Mouse (Mus musculus): ENCODE results near the gene Amhr2. TPM values are rescaled to one million over a fixed set of nuclear protein-coding genes. Genes with fewer than 3 reads are reported as not detected.

Gene Amhr2
- 1.1 TPM for polyA plus RNA-seq (2014; fragmentation: Illumina TruSeq; extraction: RNeasy Lipid Tissue Mini Kit (QIAGEN cat#74804))

DNA sequence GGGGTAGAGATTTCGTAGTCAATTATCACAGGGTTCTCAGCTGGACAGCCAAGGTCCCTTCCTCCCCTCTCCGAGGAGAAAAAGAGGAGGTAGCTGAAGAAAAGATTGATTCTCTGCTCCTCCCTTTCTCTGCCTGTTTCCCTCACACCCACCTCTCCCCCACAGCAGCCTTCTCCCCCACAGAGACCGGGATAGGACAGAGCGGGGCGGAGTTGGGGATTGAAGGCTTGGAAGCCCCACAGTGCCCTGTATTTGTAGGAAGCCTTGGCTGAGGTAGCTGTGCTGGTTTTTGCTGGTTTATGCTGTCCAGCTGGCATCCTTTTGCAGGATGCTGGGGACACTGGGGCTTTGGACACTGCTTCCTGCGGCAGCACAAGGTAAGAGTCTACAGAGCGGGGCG lies at the start of gene Amhr2:
Amhr2 (plus strand) TSS at position 222 of the 400 bp plus-strand sequence.

DNA sequence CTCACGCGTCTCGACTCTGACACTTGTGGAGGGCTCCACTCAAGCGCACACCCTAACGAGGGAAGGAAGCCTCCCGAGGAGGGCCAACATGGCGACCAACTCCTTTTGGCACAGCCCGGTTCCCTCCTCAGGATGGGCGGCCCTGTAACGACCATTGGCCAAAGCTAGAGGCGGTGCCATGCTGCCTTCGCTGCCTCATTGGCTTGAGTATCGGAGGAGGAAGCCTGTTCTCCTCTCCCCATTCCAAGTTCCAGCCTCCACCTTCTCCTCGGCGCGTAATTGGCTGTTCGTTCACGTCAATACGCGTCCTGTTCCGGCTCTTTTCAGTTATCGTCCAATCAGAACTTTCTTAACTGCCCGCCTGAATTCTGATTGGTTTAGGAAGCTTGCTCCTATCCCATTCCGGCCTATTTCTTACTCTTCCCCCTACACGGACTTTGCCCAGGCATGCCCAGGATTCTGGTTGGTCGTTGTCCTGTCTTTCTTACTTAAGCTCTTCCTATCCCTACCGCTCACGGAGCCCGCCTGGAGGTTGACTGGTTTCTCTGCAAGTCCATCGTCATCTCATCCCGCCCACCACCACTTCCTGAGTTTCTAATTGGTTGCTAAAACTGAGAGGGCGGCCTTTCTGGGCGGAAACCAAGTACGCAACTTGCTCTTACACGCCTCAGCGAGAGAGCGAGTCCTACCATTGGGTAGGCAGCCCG lies 39.5 kb upstream of the Amhr2 start, which contains the start of gene Sp1:
Sp1 (plus strand) TSS at position 655 of the 707 bp plus-strand sequence.

GRCm38 (mm10) chr15:102458904-102459317 lies 13.7 kb downstream of the Amhr2 start, which contains the start of gene Prr13:
Gene Prr13 (plus strand): TSS chr15:102459028.

GRCm38 (mm10) chr15:102470183-102470604 lies 25.0 kb downstream of the Amhr2 start, which contains the start of gene Pcbp2:
Gene Pcbp2 (plus strand): TSS chr15:102470539.

GRCm38 (mm10) chr15:102503447-102503846 lies 58.3 kb downstream of the Amhr2 start, which contains the start of gene Gm10337:
Gene Gm10337 (plus strand): TSS chr15:102503722.

Other genes with a start within 250 kb of the Amhr2 start
- gene Zfp740, start 242.1 kb upstream of the Amhr2 start, polyA plus RNA-seq (2014; fragmentation: Illumina TruSeq; extraction: RNeasy Lipid Tissue Mini Kit (QIAGEN cat#74804)), result 59.5 TPM
- gene Csad, start 240.6 kb upstream of the Amhr2 start, polyA plus RNA-seq (2014; fragmentation: Illumina TruSeq; extraction: RNeasy Lipid Tissue Mini Kit (QIAGEN cat#74804)), result 19.4 TPM
- not detected for gene Itgb7, start 213.4 kb upstream of the Amhr2 start, polyA plus RNA-seq (2014; fragmentation: Illumina TruSeq; extraction: RNeasy Lipid Tissue Mini Kit (QIAGEN cat#74804))
- gene Rarg, start 187.8 kb upstream of the Amhr2 start, polyA plus RNA-seq (2014; fragmentation: Illumina TruSeq; extraction: RNeasy Lipid Tissue Mini Kit (QIAGEN cat#74804)), result 11.1 TPM
- not detected for gene Gm9918, start 174.8 kb upstream of the Amhr2 start, polyA plus RNA-seq (2014; fragmentation: Illumina TruSeq; extraction: RNeasy Lipid Tissue Mini Kit (QIAGEN cat#74804))
- gene Mfsd5, start 165.9 kb upstream of the Amhr2 start, polyA plus RNA-seq (2014; fragmentation: Illumina TruSeq; extraction: RNeasy Lipid Tissue Mini Kit (QIAGEN cat#74804)), result 0.94 TPM
- gene Espl1, start 149.1 kb upstream of the Amhr2 start, polyA plus RNA-seq (2014; fragmentation: Illumina TruSeq; extraction: RNeasy Lipid Tissue Mini Kit (QIAGEN cat#74804)), result 0.57 TPM
- 58.6 TPM for gene Pfdn5, start 119.3 kb upstream of the Amhr2 start, polyA plus RNA-seq (2014; fragmentation: Illumina TruSeq; extraction: RNeasy Lipid Tissue Mini Kit (QIAGEN cat#74804))
- gene Myg1, start 113.7 kb upstream of the Amhr2 start, polyA plus RNA-seq (2014; fragmentation: Illumina TruSeq; extraction: RNeasy Lipid Tissue Mini Kit (QIAGEN cat#74804)), result 5.9 TPM
- gene Aaas, start 94.6 kb upstream of the Amhr2 start, polyA plus RNA-seq (2014; fragmentation: Illumina TruSeq; extraction: RNeasy Lipid Tissue Mini Kit (QIAGEN cat#74804)), result 10.5 TPM
- 0.46 TPM for gene Sp7, start 78.2 kb upstream of the Amhr2 start, polyA plus RNA-seq (2014; fragmentation: Illumina TruSeq; extraction: RNeasy Lipid Tissue Mini Kit (QIAGEN cat#74804))
- 167 TPM for gene Sp1, start 39.2 kb upstream of the Amhr2 start, polyA plus RNA-seq (2014; fragmentation: Illumina TruSeq; extraction: RNeasy Lipid Tissue Mini Kit (QIAGEN cat#74804))
- 37.5 TPM for gene Prr13, start 13.7 kb downstream of the Amhr2 start, polyA plus RNA-seq (2014; fragmentation: Illumina TruSeq; extraction: RNeasy Lipid Tissue Mini Kit (QIAGEN cat#74804))
- 1,145 TPM for gene Pcbp2, start 25.2 kb downstream of the Amhr2 start, polyA plus RNA-seq (2014; fragmentation: Illumina TruSeq; extraction: RNeasy Lipid Tissue Mini Kit (QIAGEN cat#74804))
- not detected for gene Gm10337, start 58.4 kb downstream of the Amhr2 start, polyA plus RNA-seq (2014; fragmentation: Illumina TruSeq; extraction: RNeasy Lipid Tissue Mini Kit (QIAGEN cat#74804))
- 5.3 TPM for gene Map3k12, start 71.7 kb downstream of the Amhr2 start, polyA plus RNA-seq (2014; fragmentation: Illumina TruSeq; extraction: RNeasy Lipid Tissue Mini Kit (QIAGEN cat#74804))
- 0.66 TPM for gene Tarbp2, start 72.8 kb downstream of the Amhr2 start, polyA plus RNA-seq (2014; fragmentation: Illumina TruSeq; extraction: RNeasy Lipid Tissue Mini Kit (QIAGEN cat#74804))
- gene Npff, start 79.6 kb downstream of the Amhr2 start, polyA plus RNA-seq (2014; fragmentation: Illumina TruSeq; extraction: RNeasy Lipid Tissue Mini Kit (QIAGEN cat#74804)), result not detected
- not detected for gene Gm28047, start 179.7 kb downstream of the Amhr2 start, polyA plus RNA-seq (2014; fragmentation: Illumina TruSeq; extraction: RNeasy Lipid Tissue Mini Kit (QIAGEN cat#74804))
- gene Atf7, start 180.1 kb downstream of the Amhr2 start, polyA plus RNA-seq (2014; fragmentation: Illumina TruSeq; extraction: RNeasy Lipid Tissue Mini Kit (QIAGEN cat#74804)), result 68.1 TPM
- 19.7 TPM for gene Atp5g2, start 227.0 kb downstream of the Amhr2 start, polyA plus RNA-seq (2014; fragmentation: Illumina TruSeq; extraction: RNeasy Lipid Tissue Mini Kit (QIAGEN cat#74804))

All from ovary, adult 10 weeks (tissue).